In the genomic region with DNA sequence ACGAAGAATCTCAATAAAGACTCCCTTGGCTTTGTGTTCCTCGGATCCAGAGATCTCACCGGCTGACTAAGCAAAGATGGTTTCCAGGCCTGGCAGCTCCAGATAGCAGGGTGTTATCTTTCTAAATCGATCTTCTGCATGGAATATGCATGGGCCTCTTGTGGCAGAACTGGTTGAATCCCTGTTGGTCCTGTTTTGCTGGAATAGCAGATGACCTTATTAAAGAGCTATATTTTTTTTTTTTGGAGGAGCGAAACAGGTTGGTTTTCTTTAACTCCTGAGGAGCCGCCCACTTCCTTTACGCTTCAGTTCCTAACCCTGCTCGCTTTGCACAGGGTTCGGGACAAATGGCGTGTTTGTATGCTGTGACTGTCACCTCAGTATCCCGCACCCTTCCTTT, we compare ENCODE assay signal across 1 mouse cellular context.
TF ChIP-seq lines count a peak whose summit lies in the region.

No protein-coding gene starts in this region.

TF ChIP-seq in ES-E14, 5 proteins besides CTCF, POLR2A, EP300 and RAD21:
- TF ChIP-seq ZC3H11A (IDR thresholded peaks at IDR 0.05; ENCODE audit: borderline replicate concordance, low read depth, low read length) (no peak), ZNF384 (IDR thresholded peaks at IDR 0.05; ENCODE audit: low read depth, low read length) (no peak), MAFK (IDR thresholded peaks at IDR 0.05; ENCODE audit: insufficient read depth, low read depth, low read length) (no peak), HCFC1 (IDR thresholded peaks at IDR 0.05; ENCODE audit: borderline replicate concordance, insufficient read depth, low read length) (no peak), CHD2 (IDR thresholded peaks at IDR 0.05; ENCODE audit: low read depth, low read length) (no peak)
TF ChIP-seq in ES-E14: peak in this region for 0.
